Mouse (Mus musculus): ENCODE data around the gene Chn2. TPM values are rescaled to one million over a fixed set of nuclear protein-coding genes. Genes with fewer than 3 reads are reported as not detected.

Chn2 gene
- polyA plus RNA-seq, 1 experiment from 2014 or later, result 13.6 TPM

DNA sequence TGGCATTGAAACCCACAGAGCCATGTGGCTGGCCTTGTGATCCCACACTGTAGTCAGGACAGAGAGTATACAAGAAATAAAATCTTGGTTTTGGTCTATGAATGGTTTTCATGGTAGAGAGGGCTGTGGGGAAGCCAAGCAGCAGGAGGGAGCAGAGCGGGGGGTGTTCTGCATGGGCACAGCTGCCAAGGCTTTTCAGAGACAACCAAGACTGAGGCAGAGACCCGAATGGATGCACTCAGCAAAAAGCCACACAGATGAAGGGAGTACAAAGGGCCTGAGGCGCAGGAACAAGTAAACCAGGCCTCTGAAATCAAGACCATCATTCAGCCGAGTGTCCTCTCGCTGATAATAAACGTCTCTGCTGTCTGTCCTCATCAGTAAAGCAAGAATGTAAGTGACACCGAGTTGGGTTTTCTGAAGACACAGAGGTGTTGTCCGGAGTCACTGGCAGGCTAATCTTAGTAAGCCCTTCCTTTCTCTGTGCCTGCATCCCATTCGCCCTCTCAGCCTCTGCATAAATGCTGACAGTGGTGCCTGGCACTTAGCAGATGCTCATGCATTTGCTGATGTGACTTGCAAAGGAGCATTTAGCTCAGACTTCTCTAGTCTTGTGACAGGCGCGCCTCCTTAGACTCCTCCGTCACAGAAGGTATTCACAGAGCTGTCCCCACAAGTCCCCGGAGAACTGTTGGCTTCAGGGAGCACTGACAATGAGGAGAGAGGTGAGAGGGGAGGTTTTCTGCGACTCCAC, 144.6 kb downstream of the Chn2 start:
- Histone ChIP-seq H3K36me3 (no peaks in the 10 kb centered on the region; the same call in 1 of the 2 replicates), H3K27me3 (no peaks in the 10 kb centered on the region), H3K9me3 (no peaks in the 10 kb centered on the region), H3K4me2 (no peak overlapping the region), H3K9ac (no peak overlapping the region), H3K4me3 (no peak overlapping the region), H3K27ac (no peak overlapping the region), H3K4me1 (no peaks in the 10 kb centered on the region)
- no peak for ATAC-seq (ENCODE audit: borderline replicate concordance, extremely low read depth, low FRiP score, low TSS enrichment)
- 63% methylated on average over 14 of the region's 14 CpGs for WGBS

DNA sequence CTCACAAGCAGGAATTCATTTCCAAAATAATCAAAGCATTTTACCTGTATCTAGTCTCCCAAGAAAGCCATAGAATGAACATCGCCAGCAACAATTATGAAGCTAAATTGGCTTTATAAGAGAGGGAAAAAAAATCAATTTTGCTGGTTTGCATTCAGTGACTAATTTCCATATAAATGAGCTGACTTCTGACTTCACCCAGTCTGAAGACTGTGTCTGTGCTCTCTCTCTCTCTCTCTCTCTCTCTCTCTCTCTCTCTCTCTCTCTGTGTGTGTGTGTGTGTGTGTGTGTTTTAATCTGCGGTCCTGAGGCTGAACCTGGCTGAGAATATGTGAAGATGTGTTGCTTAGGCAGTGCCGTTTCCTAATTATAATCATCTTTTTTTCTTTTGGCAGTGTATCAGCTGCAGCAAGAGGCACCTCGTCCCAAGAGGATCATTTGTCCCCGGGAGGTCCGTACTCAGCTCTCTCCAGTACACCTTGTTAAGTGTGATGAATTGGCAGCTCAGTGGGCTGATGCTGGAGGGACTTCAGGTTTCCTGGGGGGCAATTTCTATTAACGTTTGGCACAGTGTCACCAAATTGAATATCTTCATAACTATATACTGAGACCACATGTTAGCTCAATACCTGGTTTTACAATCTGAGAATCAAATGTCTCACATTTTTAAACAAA, 154.4 kb downstream of the Chn2 start:
- Histone ChIP-seq H3K4me2 (no peak overlapping the region), H3K36me3 (no peaks in the 10 kb centered on the region), H3K4me1 (no peaks in the 10 kb centered on the region), H3K9ac (no peak overlapping the region), H3K27me3 (no peaks in the 10 kb centered on the region), H3K27ac (no peak overlapping the region), H3K9me3 (no peaks in the 10 kb centered on the region), H3K4me3 (no peak overlapping the region)
- no peak for ATAC-seq (ENCODE audit: borderline replicate concordance, extremely low read depth, low FRiP score, low TSS enrichment)
- 64% methylated on average over 7 of the region's 7 CpGs for WGBS

DNA sequence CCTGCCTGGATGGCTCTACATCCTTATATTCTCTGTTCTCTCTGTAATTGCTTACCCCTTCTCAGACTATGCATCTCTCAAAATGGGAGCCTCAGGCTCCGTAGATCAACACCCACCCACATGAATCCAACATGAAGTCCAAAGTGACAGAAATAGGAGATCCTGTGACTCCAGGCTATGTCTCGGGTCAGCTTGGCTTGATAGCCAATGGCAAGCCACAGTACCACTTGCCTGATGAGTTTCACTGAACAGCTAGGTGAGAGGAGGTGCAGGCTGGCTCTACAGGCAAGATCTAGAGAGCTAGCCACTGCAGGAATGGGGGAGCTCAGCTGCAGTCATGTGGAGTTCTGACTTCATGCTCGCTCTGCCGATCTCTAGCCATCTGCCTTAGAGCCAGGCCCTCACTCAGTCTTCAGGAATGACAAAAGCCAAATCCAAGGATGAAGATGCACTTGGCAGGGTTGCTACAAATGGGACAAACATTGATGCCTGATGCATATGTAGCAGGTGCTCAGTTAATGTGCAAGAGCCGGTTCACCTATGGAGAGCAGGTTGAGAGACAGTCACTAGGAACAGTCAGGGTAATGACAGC, 158.6 kb downstream of the Chn2 start:
- WGBS, result 88% methylated on average over 5 of the region's 5 CpGs
- H3K9me3 ChIP-seq, result no peaks in the 10 kb centered on the region
- H3K4me1 ChIP-seq, result no peaks in the 10 kb centered on the region
- no peak overlapping the region for H3K4me3 ChIP-seq
- H3K27me3 ChIP-seq, result no peaks in the 10 kb centered on the region
- no peak overlapping the region for H3K9ac ChIP-seq
- H3K36me3 ChIP-seq, result no peaks in the 10 kb centered on the region
- no peak overlapping the region for H3K4me2 ChIP-seq
- no peak for ATAC-seq (ENCODE audit: borderline replicate concordance, extremely low read depth, low FRiP score, low TSS enrichment)
- H3K27ac ChIP-seq, result no peak overlapping the region

DNA sequence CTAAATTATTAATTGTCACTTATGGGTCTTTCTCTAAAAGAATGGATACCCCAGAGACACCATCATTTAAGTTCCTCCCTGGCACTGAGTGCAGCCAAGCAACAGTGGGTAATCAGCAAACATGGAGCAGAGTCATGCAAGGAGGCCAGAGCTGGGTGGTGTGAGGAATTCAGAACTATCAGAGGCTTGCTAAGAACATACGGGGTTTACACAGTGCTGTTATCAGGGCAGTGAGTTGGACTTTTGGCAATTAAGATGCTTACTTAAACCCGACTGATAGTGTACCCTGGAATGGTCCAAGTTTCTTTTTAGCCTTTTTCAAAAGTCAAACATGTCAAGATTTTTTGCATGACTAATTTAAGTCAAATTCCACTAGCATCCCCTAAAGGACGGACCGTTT, 160.2 kb downstream of the Chn2 start:
- H3K9me3 ChIP-seq, result no peaks in the 10 kb centered on the region
- no peaks in the 10 kb centered on the region for H3K36me3 ChIP-seq
- H3K4me1 ChIP-seq, result no peaks in the 10 kb centered on the region
- WGBS, result 27% methylated on average over 4 of the region's 4 CpGs
- H3K4me2 ChIP-seq, result no peak overlapping the region
- no peak overlapping the region for H3K27ac ChIP-seq
- H3K27me3 ChIP-seq, result no peaks in the 10 kb centered on the region
- no peak overlapping the region for H3K9ac ChIP-seq
- no peak for ATAC-seq (ENCODE audit: borderline replicate concordance, extremely low read depth, low FRiP score, low TSS enrichment)
- no peak overlapping the region for H3K4me3 ChIP-seq

DNA sequence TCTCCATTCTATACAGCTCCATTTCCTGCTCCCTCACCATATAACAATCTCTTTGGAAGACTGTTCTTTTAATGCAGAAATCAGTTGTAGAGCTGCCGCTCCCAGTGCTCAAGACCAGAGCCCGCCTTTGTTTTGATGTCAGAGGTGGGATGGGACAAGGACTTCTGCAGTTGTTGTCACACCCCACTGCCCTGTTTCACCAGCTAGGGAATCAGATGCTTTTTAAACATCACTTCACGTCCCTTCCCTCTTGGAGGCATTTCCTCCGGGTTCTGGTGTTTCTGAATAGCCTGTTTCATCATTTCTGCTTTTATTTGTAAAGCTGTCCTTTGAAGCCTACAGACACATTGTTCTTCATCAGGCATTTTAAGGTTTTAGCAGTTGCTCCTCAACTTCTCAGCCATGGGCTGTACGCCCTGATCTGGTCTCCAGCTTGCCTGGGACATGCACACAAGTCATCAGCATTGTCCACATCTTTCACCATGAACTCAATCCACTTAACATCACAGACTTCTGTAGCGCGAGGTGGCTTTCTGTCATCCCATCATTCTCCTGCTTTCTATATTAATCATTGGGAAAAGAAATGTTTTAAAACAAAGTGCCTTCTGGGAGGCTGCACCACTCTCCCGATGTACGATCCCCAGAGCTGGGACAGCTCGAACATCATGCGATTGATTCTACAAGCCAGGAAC, 160.8 kb downstream of the Chn2 start:
- no peak overlapping the region for H3K4me2 ChIP-seq

DNA sequence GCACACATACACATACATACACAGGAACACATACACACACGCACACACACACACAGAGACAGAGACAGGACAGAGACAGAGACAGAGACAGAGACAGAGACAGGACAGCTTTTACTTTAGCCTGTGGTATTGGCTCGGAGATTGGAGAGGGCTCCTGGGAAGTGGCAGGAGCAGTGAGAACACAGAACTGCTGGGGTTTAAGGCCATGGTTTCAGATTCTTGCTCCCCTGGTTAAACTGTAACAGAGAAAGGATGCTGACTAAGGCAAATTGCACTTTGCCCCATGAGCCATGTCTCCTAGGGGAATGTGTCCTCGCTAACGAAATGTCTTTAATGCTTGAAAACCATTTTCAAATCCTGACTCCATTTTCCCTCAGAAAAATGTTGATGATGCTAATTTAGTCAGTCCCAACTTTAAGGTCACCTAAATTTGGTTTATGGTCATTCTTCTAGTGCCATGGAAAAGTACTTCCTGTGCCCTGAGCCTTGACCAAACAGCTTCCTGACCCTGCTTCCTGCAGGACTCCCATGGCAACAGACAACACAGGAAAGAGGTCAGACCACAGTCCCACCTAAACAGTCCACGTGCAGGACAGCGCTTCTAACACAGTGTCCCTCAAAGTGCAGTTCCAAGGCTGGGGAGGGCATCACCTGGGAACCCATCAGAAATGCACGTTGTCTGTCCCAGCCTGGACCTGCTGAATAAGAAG, 163.1 kb downstream of the Chn2 start:
- no peak for ATAC-seq (ENCODE audit: borderline replicate concordance, extremely low read depth, low FRiP score, low TSS enrichment)
- Histone ChIP-seq H3K4me3 (no peak overlapping the region), H3K4me1 (0 out of 2 replicates have a peak, but pooled peaks cover 3% of the 10 kb centered on the region), H3K27ac (no peak overlapping the region), H3K9me3 (no peaks in the 10 kb centered on the region), H3K27me3 (no peaks in the 10 kb centered on the region), H3K9ac (no peak overlapping the region), H3K36me3 (no peaks in the 10 kb centered on the region), H3K4me2 (no peak overlapping the region)
- 63% methylated on average over 7 of the region's 7 CpGs for WGBS

More for the DNA sequence above, 160.8 kb downstream of the Chn2 start:
- Histone ChIP-seq H3K4me3 (no peak overlapping the region), H3K4me1 (no peaks in the 10 kb centered on the region), H3K36me3 (no peaks in the 10 kb centered on the region), H3K27ac (no peak overlapping the region), H3K27me3 (no peaks in the 10 kb centered on the region), H3K9ac (no peak overlapping the region), H3K9me3 (no peaks in the 10 kb centered on the region)
- WGBS, result 72% methylated on average over 11 of the region's 11 CpGs
- no peak for ATAC-seq (ENCODE audit: borderline replicate concordance, extremely low read depth, low FRiP score, low TSS enrichment)

DNA sequence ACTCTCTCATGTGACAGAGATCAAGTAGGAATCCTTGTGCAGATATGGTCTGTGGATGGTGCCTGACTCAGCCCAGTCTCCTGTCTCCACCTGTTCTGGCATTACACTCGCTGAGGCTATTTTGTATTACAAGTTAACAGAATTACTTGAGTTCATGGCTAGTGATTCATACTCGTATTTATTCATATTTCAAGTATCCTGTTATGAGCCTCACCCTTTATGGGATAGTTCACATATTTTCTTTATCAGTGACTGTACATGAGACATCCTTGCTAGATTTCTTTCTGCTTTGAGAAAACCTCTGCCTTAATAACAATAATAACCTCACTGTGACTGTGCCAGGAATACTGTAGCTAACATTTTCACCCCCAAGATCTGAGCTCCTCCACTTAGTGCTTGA, 164.0 kb downstream of the Chn2 start:
- no peak overlapping the region for H3K9ac ChIP-seq
- no peaks in the 10 kb centered on the region for H3K36me3 ChIP-seq
- ATAC-seq (ENCODE audit: borderline replicate concordance, extremely low read depth, low FRiP score, low TSS enrichment), result no peak
- H3K4me3 ChIP-seq, result no peak overlapping the region
- no peaks in the 10 kb centered on the region for H3K27me3 ChIP-seq
- H3K27ac ChIP-seq, result no peak overlapping the region
- 57% methylated on average over 2 of the region's 2 CpGs for WGBS
- no peaks in the 10 kb centered on the region for H3K9me3 ChIP-seq
- 0 out of 2 replicates have a peak, but pooled peaks cover 3% of the 10 kb centered on the region for H3K4me1 ChIP-seq
- H3K4me2 ChIP-seq, result no peak overlapping the region

DNA sequence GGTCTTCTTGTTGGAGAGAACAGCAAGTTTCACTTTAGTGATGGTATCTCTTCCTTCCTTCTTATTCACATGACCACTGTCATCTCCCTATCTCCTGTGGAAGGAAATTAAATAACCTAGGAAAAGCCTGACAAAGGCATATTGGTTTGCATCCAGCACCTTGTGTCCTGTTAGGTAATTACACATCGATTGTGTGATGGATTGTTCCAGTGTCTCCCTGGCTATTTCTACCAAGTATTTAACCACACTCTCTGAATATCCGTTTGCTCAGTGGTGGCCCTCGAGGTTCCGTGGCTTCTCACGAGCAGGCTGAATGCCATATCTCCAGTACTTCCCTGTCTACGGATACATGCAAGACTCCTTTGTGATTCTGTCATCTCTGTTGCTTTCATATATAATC, 164.6 kb downstream of the Chn2 start:
- Histone ChIP-seq H3K27ac (no peak overlapping the region), H3K4me1 (0 out of 2 replicates have a peak, but pooled peaks cover 3% of the 10 kb centered on the region), H3K9me3 (no peaks in the 10 kb centered on the region), H3K27me3 (no peaks in the 10 kb centered on the region), H3K4me3 (no peak overlapping the region), H3K9ac (no peak overlapping the region), H3K36me3 (no peaks in the 10 kb centered on the region), H3K4me2 (no peak overlapping the region)
- no peak for ATAC-seq (ENCODE audit: borderline replicate concordance, extremely low read depth, low FRiP score, low TSS enrichment)
- 79% methylated on average over 6 of the region's 6 CpGs for WGBS

DNA sequence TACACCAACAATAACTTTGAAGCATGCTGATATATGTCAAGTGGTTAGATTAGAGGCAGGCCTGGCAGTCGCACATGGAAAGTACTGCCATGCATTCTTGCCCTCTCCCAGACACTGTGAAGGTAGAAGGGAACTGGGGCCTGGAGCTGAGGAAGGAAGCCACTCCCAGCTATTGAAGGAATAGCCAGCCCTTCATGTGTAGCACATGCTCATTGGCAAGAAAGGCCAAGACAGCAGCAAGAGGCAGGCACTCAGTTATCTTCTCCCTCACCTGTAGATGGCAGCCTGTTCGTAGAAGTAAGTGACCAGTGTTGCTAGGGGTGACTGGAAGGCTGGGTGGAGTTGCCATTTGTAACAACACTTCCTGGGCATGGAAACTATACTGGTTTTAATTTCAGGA, 165.6 kb downstream of the Chn2 start:
- 0 out of 2 replicates have a peak, but pooled peaks cover 3% of the 10 kb centered on the region for H3K4me1 ChIP-seq
- H3K9ac ChIP-seq, result no peak overlapping the region
- H3K27ac ChIP-seq, result no peak overlapping the region
- no peaks in the 10 kb centered on the region for H3K36me3 ChIP-seq
- WGBS, result 54% methylated on average over 2 of the region's 2 CpGs
- H3K4me3 ChIP-seq, result no peak overlapping the region
- H3K9me3 ChIP-seq, result no peaks in the 10 kb centered on the region
- H3K4me2 ChIP-seq, result no peak overlapping the region
- ATAC-seq (ENCODE audit: borderline replicate concordance, extremely low read depth, low FRiP score, low TSS enrichment), result no peak
- H3K27me3 ChIP-seq, result no peaks in the 10 kb centered on the region

DNA sequence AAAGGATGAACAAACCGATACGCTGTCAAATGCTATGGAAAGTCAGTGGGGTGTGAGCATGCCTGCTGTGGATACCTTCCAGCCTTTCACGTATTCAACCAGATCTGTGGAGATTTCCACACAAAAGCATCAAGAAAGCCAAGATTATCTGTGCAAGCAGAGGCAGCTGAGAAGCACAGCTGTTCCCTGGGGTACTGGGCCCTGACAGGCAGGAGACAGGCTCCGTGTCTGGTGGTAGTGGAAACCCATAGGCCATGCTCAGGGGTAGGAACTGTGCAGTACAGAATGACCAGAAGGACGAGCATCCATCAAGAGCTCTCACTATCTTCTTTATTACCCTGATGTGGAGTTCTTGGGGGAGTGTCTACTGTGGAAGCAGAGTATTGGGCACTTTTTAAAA, 166.1 kb downstream of the Chn2 start:
- 81% methylated on average over 5 of the region's 5 CpGs for WGBS
- Histone ChIP-seq H3K4me3 (no peak overlapping the region), H3K36me3 (no peaks in the 10 kb centered on the region), H3K4me1 (0 out of 2 replicates have a peak, but pooled peaks cover 3% of the 10 kb centered on the region), H3K27me3 (no peaks in the 10 kb centered on the region), H3K9ac (no peak overlapping the region), H3K4me2 (no peak overlapping the region), H3K27ac (no peak overlapping the region), H3K9me3 (no peaks in the 10 kb centered on the region)
- ATAC-seq (ENCODE audit: borderline replicate concordance, extremely low read depth, low FRiP score, low TSS enrichment), result no peak

DNA sequence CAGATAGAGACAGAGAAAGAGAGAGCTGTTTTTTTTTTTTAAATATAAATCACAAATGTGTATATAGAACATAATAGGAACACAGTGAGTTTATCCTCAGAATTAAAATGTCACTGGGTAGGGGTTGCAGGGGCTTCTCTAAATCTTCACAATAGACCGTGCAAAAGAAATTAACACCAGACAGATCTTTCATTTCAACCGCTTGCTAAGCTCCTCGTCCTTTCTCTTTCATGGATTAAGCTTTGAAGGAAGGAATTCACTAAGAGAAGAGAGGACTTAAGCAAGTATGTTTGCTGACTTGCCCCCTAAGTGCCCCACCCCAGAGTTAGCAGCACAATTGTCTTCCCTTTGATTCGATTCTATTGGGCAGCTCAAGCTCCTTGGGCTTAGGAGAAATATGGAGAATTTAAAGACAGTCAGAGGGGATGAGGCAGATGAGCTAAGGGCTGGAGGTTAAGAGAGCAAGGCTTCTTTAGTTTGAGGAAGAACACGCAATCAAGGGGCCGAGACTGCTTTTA, 166.9 kb downstream of the Chn2 start:
- no peak for ATAC-seq (ENCODE audit: borderline replicate concordance, extremely low read depth, low FRiP score, low TSS enrichment)
- WGBS, result 68% methylated on average over 6 of the region's 6 CpGs

More for the DNA sequence above, 166.9 kb downstream of the Chn2 start:
- H3K9ac ChIP-seq, result no peak overlapping the region
- H3K4me1 ChIP-seq, result 0 out of 2 replicates have a peak, but pooled peaks cover 3% of the 10 kb centered on the region
- H3K4me2 ChIP-seq, result no peak overlapping the region
- H3K9me3 ChIP-seq, result no peaks in the 10 kb centered on the region
- no peak overlapping the region for H3K4me3 ChIP-seq
- no peaks in the 10 kb centered on the region for H3K36me3 ChIP-seq
- H3K27me3 ChIP-seq, result no peaks in the 10 kb centered on the region
- H3K27ac ChIP-seq, result no peak overlapping the region
